Mouse (Mus musculus): Measurements from ENCODE around the gene Aip. TPM values are rescaled to one million over a fixed set of nuclear protein-coding genes. Genes with fewer than 3 reads are reported as not detected.

Aip gene
- total RNA-seq, 1 experiment = 26.9 TPM

DNA sequence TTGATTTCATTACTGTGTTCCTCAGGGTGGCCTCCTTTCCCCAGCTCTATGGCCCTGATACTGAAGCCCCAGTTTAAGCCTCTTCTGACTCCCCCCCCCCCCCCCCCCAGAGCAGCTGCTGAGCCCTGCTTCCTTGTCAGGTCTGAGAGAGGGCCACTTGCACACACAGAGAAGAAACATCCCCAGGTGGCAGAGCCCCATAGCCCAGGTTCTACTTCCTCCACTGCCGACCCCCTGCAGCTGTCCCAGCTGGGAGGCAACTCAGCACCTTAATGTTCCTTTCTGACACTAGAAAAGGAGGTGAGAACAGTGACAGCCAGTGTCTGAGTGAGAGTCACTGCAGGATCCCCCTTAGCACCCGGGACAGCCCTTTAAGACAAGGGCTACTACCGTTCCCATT is 21.9 kb downstream of the Aip start:
- Histone ChIP-seq H3K36me3 (ENCODE audit: control insufficient read depth, insufficient read depth, low read length, poor library complexity, severe bottlenecking) (no peaks in the 10 kb centered on the region), H3K9me3 (ENCODE audit: control insufficient read depth, insufficient read depth, low read depth, low read length) (no peaks in the 10 kb centered on the region), H3K9ac (ENCODE audit: insufficient read depth, low read depth, low read length, poor library complexity, severe bottlenecking) (no peak overlapping the region), H3K4me3 (ENCODE audit: insufficient read depth in 1 of 2, low read depth in 1 of 2, low read length in 2 of 2, poor library complexity in 1 of 2, severe bottlenecking in 1 of 2) (no peak overlapping the region), H3K4me1 (ENCODE audit: control insufficient read depth in 2 of 2, insufficient read depth in 2 of 2, low read length in 2 of 2, poor library complexity in 1 of 2) (peaks cover 0 to 8% of the 10 kb centered on the region in 2 experiments; a peak in 3 of 4 replicates), H3K27ac (ENCODE audit: insufficient read depth, low read depth, low read length, poor library complexity, severe bottlenecking) (no peak overlapping the region)
- DNase-seq (ENCODE audit: low read depth, low spot score) = no peak
- no peak for TF ChIP-seq MAFK (IDR thresholded peaks at IDR 0.05; ENCODE audit: insufficient read depth, low read depth, low read length)
- in situ Hi-C loops (cut with MboI; ENCODE audit: low sequenced_read_pairs in 2 of 2, unreplicated experiment in 2 of 2) = no loop called here

- in situ Hi-C loops (cut with MboI; ENCODE audit: low sequenced_read_pairs in 2 of 2, unreplicated experiment in 2 of 2) = no loop called here
- TF ChIP-seq ZC3H11A (IDR thresholded peaks at IDR 0.05; ENCODE audit: borderline replicate concordance, low read depth, low read length) = no peak
- TF ChIP-seq MAFK (IDR thresholded peaks at IDR 0.05; ENCODE audit: insufficient read depth, low read depth, low read length) = no peak
- no peak for TF ChIP-seq ZNF384 (IDR thresholded peaks at IDR 0.05; ENCODE audit: low read depth, low read length)
- TF ChIP-seq CHD2 (IDR thresholded peaks at IDR 0.05; ENCODE audit: low read depth, low read length) = no peak
- no peak for TF ChIP-seq HCFC1 (IDR thresholded peaks at IDR 0.05; ENCODE audit: borderline replicate concordance, insufficient read depth, low read length)
- no peaks in the 10 kb centered on the region for H3K9me3 ChIP-seq (ENCODE audit: control insufficient read depth, insufficient read depth, low read depth, low read length)
- H3K36me3 ChIP-seq (ENCODE audit: control insufficient read depth, insufficient read depth, low read length, poor library complexity, severe bottlenecking) = peaks cover 5% of the 10 kb centered on the region
- no peak overlapping the region for H3K27ac ChIP-seq (ENCODE audit: insufficient read depth, low read depth, low read length, poor library complexity, severe bottlenecking)
- H3K9ac ChIP-seq (ENCODE audit: insufficient read depth, low read depth, low read length, poor library complexity, severe bottlenecking) = 0 out of 2 replicates have a peak overlapping the region, but pooled peaks have one; percentile 4
- peaks cover 0 to 8% of the 10 kb centered on the region in 2 experiments; a peak in 3 of 4 replicates for H3K4me1 ChIP-seq (ENCODE audit: control insufficient read depth in 2 of 2, insufficient read depth in 2 of 2, low read length in 2 of 2, poor library complexity in 1 of 2)
- no peak overlapping the region for H3K4me3 ChIP-seq (ENCODE audit: insufficient read depth in 1 of 2, low read depth in 1 of 2, low read length in 2 of 2, poor library complexity in 1 of 2, severe bottlenecking in 1 of 2)
- no peak for DNase-seq (ENCODE audit: low read depth, low spot score)
Measured at GRCm38 (mm10) chr19:4103294-4103693, 22.4 kb downstream of the Aip start.

- in situ Hi-C loops (cut with MboI; ENCODE audit: low sequenced_read_pairs in 2 of 2, unreplicated experiment in 2 of 2) = no loop called here
- no peaks in the 10 kb centered on the region for H3K9me3 ChIP-seq (ENCODE audit: control insufficient read depth, insufficient read depth, low read depth, low read length)
- TF ChIP-seq ZC3H11A (IDR thresholded peaks at IDR 0.05; ENCODE audit: borderline replicate concordance, low read depth, low read length) = no peak
- TF ChIP-seq CHD2 (IDR thresholded peaks at IDR 0.05; ENCODE audit: low read depth, low read length) = no peak
- TF ChIP-seq MAFK (IDR thresholded peaks at IDR 0.05; ENCODE audit: insufficient read depth, low read depth, low read length) = no peak
- no peak for TF ChIP-seq ZNF384 (IDR thresholded peaks at IDR 0.05; ENCODE audit: low read depth, low read length)
- TF ChIP-seq HCFC1 (IDR thresholded peaks at IDR 0.05; ENCODE audit: borderline replicate concordance, insufficient read depth, low read length) = no peak
- H3K4me1 ChIP-seq (ENCODE audit: control insufficient read depth in 2 of 2, insufficient read depth in 2 of 2, low read length in 2 of 2, poor library complexity in 1 of 2) = peaks cover 0 to 8% of the 10 kb centered on the region in 2 experiments; a peak in 3 of 4 replicates
- H3K27ac ChIP-seq (ENCODE audit: insufficient read depth, low read depth, low read length, poor library complexity, severe bottlenecking) = no peak overlapping the region
- peaks cover 6% of the 10 kb centered on the region for H3K36me3 ChIP-seq (ENCODE audit: control insufficient read depth, insufficient read depth, low read length, poor library complexity, severe bottlenecking)
- no peak overlapping the region for H3K9ac ChIP-seq (ENCODE audit: insufficient read depth, low read depth, low read length, poor library complexity, severe bottlenecking)
- H3K4me3 ChIP-seq (ENCODE audit: insufficient read depth in 1 of 2, low read depth in 1 of 2, low read length in 2 of 2, poor library complexity in 1 of 2, severe bottlenecking in 1 of 2) = no peak overlapping the region
- DNase-seq (ENCODE audit: low read depth, low spot score) = no peak
Measured at GRCm38 (mm10) chr19:4102626-4103025, 23.0 kb downstream of the Aip start.

- TF ChIP-seq ZC3H11A (IDR thresholded peaks at IDR 0.05; ENCODE audit: borderline replicate concordance, low read depth, low read length) = no peak
- no peak overlapping the region for H3K4me3 ChIP-seq (ENCODE audit: insufficient read depth in 1 of 2, low read depth in 1 of 2, low read length in 2 of 2, poor library complexity in 1 of 2, severe bottlenecking in 1 of 2)
- H3K4me1 ChIP-seq (ENCODE audit: control insufficient read depth in 2 of 2, insufficient read depth in 2 of 2, low read length in 2 of 2, poor library complexity in 1 of 2) = peaks cover 0 to 8% of the 10 kb centered on the region in 2 experiments; a peak in 3 of 4 replicates
- no peak overlapping the region for H3K27ac ChIP-seq (ENCODE audit: insufficient read depth, low read depth, low read length, poor library complexity, severe bottlenecking)
- peaks cover 6% of the 10 kb centered on the region for H3K36me3 ChIP-seq (ENCODE audit: control insufficient read depth, insufficient read depth, low read length, poor library complexity, severe bottlenecking)
- DNase-seq (ENCODE audit: low read depth, low spot score) = no peak
- no peak overlapping the region for H3K9ac ChIP-seq (ENCODE audit: insufficient read depth, low read depth, low read length, poor library complexity, severe bottlenecking)
- H3K9me3 ChIP-seq (ENCODE audit: control insufficient read depth, insufficient read depth, low read depth, low read length) = no peaks in the 10 kb centered on the region
- in situ Hi-C loops (cut with MboI; ENCODE audit: low sequenced_read_pairs in 2 of 2, unreplicated experiment in 2 of 2) = no loop called here
Measured at GRCm38 (mm10) chr19:4102049-4102448, 23.6 kb downstream of the Aip start.

DNA sequence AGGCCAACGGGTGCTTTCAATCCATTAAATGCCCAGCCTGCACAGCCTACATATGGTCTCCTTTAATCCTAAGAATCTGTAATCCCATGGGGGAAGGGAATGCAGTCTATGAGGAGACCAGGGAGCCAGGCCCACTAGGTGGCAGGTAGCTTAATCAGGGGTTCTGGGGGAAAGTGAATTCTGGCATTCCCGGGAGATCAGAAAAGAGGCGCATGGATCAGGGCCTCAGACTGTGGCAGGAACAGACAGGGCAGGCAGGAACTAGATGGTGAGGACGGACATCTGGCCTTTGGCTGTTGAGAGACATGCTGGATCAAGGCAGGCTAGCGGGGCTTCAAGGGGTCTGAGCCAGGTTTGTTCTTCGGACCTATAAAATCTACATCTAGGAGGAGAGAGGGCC is 24.2 kb downstream of the Aip start:
- no peaks in the 10 kb centered on the region for H3K9me3 ChIP-seq (ENCODE audit: control insufficient read depth, insufficient read depth, low read depth, low read length)
- DNase-seq (ENCODE audit: low read depth, low spot score) = no peak
- in situ Hi-C loops (cut with MboI; ENCODE audit: low sequenced_read_pairs in 2 of 2, unreplicated experiment in 2 of 2) = no loop called here
- H3K36me3 ChIP-seq (ENCODE audit: control insufficient read depth, insufficient read depth, low read length, poor library complexity, severe bottlenecking) = peaks cover 6% of the 10 kb centered on the region
- no peak overlapping the region for H3K27ac ChIP-seq (ENCODE audit: insufficient read depth, low read depth, low read length, poor library complexity, severe bottlenecking)
- H3K4me3 ChIP-seq (ENCODE audit: insufficient read depth in 1 of 2, low read depth in 1 of 2, low read length in 2 of 2, poor library complexity in 1 of 2, severe bottlenecking in 1 of 2) = peak overlapping the region in 1 of 2 experiments; percentile 56; a peak in 1 of 4 replicates
- no peak overlapping the region for H3K9ac ChIP-seq (ENCODE audit: insufficient read depth, low read depth, low read length, poor library complexity, severe bottlenecking)
- no peak for TF ChIP-seq MAFK (IDR thresholded peaks at IDR 0.05; ENCODE audit: insufficient read depth, low read depth, low read length)
- TF ChIP-seq CHD2 (IDR thresholded peaks at IDR 0.05; ENCODE audit: low read depth, low read length) = no peak
- TF ChIP-seq ZNF384 (IDR thresholded peaks at IDR 0.05; ENCODE audit: low read depth, low read length) = no peak
- H3K4me1 ChIP-seq (ENCODE audit: control insufficient read depth in 2 of 2, insufficient read depth in 2 of 2, low read length in 2 of 2, poor library complexity in 1 of 2) = peaks cover 0 to 6% of the 10 kb centered on the region in 2 experiments; a peak in 3 of 4 replicates
